Mouse (Mus musculus): ENCODE data around the gene Fndc8.

Gene Fndc8

GRCm38 (mm10) chr11:82870173-82871030, 21.5 kb upstream of the Fndc8 start:
- peak; percentile 26 to 58 for DNase-seq

- DNase-seq, result peak; percentile 98 to 99
These were observed 20.9 kb upstream of the Fndc8 start, which contains the start of gene Rffl for GRCm38 (mm10) chr11:82871031-82871446. Rffl (minus strand) TSS chr11:82871210.

DNA sequence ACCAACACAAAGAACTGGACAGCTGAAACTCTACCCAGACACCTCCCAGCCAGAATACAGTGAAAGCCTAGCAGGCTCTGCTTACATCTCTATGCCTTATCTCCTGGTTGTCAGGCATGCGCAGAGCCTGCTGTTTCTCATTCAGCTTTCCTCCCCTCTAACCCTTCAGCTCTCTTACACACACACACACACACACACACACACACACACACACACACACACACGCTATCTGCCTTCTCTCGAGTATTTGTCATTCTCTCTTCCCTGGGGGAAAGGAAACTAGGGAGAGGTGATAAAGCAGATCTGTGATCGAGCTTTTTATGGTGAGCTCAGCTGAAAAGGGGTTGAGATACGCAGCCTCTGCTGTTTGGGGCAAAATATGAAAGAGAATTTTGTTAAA, 17.0 kb upstream of the Fndc8 start:
- DNase-seq, result no peak

- DNase-seq, result no peak
These were observed 16.3 kb upstream of the Fndc8 start for GRCm38 (mm10) chr11:82875631-82876030.

DNA sequence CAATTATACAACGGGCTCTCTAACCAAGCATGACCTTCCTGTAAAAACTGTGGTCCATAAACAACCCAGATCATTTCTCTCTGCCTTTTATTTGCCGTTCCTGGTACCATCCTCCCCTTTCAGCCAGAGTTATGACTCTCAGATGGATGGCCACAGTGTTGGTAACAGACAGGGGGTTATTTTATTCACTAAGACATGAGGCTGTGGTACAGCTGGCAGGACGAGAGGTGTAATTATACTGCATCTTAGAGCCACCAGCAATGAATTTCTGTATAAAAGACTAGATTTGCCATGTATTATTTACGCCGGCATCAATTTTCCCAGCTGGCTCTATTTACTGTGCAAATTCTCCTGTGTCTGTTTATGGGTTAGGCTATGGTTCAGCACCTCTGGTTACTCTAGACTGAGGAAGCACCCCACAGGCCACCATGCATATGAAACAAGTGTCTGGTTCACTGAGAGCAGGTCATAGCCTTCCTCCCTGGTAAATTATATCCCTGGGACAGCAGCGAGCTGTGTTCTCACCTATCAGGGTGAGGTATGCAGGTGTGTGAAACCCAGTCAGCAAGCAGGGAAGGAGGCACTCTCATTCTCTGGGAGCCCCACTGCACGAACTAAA, 14.1 kb upstream of the Fndc8 start:
- no peak for DNase-seq

DNA sequence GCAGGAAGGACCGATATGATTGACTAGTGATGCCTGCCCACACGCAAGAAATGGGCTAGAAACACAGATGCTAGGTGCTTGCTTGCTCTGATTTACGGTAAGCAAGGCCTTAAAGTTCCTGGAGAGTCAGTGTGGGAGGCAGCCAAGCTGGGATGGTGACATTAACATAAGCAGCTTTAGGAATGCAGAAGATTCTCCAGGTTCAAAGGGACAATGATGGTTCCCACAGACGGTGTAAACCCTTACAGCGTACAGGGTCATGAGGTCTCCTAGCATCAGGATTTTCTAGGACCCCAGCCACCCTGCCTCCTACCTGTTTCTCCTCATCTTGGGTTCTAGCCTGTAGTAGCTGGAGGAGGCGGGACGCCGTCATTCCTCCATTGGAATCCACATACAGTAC, 8.7 kb upstream of the Fndc8 start:
- no peak for DNase-seq

GRCm38 (mm10) chr11:82886559-82886958, 5.4 kb upstream of the Fndc8 start:
- DNase-seq, result no peak

GRCm38 (mm10) chr11:82888491-82888946, 3.4 kb upstream of the Fndc8 start:
- peak; percentile 39 to 48 for DNase-seq

GRCm38 (mm10) chr11:82889524-82890341, 2.2 kb upstream of the Fndc8 start:
- DNase-seq, result peak in 1 of 2 experiments; percentile 41

DNA sequence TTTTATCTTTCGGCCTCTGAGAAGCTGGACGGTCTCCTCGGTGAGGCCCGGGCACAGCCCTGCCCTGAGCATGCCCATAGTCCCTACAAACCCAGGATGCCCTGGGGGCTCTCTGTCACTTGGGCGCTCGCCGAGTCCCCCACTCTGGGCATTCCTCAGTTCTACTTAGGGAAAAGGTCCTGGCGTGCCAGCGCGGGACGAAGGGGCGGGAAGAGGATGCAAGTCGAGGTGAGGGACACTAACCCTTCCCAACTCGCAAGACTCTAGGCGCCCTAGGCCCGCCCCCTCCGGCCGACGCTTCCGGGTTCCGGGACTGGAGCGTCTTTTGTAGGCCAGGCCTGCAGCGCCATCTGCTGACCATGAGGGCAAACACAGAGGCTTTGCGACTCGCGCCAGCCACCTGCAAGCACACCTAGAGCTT, 1.6 kb upstream of the Fndc8 start, which contains the start of gene Rad51d:
Gene Rad51d (minus strand): TSS at position 273 of the 421 bp plus-strand sequence.
- DNase-seq, result peak; percentile 96 to 97

- no peak for DNase-seq
These were observed 5.6 kb downstream of the Fndc8 start for GRCm38 (mm10) chr11:82897478-82897877.

DNA sequence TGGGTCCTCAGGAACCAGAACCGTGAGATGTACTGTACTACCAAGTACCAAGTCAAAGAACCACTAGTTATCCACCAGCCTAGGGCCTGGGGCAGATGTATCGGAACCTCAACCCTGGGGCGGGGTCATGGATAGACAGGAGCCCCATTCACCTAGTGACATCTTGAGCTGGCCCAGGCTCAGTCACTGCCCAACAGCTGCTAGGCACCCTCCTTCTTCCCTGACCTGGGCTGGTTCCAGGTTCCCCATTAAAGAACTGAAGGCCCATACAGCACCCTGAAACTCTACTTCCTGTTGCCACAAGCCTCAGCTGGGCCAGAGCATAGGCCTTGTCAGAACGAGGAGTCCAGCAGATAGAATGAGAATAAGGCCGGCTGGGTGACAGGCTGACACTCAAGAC, 7.8 kb downstream of the Fndc8 start:
- no peak for DNase-seq

- peak; percentile 46 to 63 for DNase-seq
These were observed 9.8 kb downstream of the Fndc8 start for GRCm38 (mm10) chr11:82901606-82902310.

DNA sequence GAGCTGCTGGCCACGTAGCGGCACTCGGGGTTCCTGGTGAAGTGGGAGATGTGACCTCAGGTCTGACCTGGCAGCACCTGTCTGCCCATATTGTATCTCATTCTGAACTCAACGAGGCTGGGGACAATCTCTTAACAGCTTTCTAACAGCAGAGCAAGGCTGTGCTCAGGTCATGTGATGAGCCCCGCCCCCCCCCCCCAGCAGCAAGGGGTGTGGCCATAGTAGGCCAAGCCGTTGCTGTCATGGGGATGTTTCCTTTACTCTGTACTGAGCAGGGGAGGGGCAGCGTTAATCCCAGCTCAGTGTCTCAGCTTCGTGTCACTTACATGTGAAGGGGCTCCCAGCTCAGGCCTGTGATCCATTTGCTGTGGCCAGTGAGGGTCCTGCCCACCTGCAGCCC, 13.0 kb downstream of the Fndc8 start:
- DNase-seq, result no peak

DNA sequence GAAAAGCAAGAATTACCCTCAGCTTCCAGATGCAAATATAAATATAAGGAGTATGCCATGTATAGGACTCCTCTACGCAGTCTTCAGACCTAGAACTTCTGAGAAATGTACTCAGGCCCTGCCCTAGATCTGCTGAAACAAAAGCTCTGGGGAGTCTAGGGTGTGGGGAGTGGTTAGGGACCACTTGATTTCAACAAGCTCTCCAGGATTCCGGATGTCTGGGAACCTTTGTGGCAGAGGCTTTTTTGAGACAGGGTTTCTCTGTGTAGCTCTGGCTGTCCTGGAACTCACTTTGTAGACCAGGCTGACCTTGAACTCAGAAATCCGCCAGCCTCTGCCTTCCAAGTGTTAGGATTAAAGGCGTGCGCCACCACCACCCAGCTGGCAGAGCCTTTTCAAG, 13.9 kb downstream of the Fndc8 start:
- DNase-seq, result no peak

DNA sequence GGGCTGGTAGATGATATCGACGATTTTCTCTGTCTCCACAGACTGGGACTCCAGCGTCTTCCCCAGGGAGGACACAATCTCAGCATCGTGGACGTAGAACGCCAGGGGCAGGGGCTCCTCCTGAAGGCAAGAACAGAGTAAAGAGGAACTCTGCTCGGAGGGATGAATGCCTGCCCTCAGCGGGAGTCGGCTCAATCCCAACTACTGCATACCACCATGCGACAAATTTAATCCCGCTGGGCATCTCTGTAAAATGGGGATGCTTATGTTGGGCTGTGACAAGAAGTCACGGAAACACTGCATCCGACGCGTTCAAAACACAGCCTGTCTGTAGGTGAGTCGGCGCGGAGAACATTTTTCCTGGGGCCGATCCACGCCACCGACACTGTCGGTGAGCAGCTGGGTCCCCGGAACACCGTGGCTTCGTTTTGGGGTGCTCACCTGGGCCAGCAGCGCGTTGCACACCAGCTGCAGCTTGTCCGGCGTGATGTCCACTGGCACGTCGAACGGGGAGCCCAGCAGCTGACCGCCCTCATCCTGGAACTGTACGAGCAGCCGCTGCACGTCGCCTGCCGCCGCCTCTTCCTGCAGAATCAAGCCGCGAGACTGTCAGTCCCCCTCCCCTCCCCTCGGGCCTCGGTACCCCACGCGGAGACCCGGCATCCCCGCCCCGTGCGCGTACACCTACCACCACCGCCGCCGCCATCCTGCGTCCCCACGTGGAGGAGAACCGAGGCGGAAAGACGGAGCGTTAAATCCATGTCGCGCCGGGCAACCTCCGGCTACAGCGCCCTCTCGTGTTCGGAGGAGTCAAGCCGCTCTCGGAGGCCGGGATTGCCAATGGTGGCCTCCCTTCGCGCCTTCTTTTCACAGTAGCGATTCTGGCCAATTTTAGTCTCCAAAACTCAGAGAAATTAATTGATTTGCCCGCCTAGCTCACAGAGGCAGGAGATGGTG, 16.0 kb downstream of the Fndc8 start, which contains the start of gene Nle1:
Gene Nle1 (minus strand): TSS at position 761 of the 957 bp plus-strand sequence.
- DNase-seq, result peak; percentile 97 to 98

GRCm38 (mm10) chr11:82908608-82908989, 16.7 kb downstream of the Fndc8 start:
- DNase-seq, result no peak

DNA sequence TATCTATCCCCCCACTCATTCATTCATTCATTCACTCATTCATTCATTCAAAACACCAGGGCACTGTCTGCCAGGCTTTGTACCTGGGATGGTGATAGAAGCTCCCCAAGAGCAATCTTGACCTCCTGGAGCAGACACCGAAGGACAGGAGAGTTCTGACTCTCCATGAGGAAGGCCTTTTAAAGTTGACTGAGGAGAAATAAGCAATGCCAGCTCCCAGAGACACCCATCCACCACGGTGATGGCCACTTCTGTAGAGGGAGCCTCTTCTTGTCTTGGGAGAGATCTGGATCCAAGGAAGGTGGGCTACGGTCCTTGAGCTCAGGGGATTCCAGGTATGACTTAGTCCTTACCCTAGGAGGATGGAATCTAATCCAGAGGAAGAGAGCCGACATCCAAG, 18.3 kb downstream of the Fndc8 start, which contains the start of gene Unc45b:
Gene Unc45b (plus strand): TSS at position 301 of the 400 bp plus-strand sequence.
- no peak for DNase-seq

DNA sequence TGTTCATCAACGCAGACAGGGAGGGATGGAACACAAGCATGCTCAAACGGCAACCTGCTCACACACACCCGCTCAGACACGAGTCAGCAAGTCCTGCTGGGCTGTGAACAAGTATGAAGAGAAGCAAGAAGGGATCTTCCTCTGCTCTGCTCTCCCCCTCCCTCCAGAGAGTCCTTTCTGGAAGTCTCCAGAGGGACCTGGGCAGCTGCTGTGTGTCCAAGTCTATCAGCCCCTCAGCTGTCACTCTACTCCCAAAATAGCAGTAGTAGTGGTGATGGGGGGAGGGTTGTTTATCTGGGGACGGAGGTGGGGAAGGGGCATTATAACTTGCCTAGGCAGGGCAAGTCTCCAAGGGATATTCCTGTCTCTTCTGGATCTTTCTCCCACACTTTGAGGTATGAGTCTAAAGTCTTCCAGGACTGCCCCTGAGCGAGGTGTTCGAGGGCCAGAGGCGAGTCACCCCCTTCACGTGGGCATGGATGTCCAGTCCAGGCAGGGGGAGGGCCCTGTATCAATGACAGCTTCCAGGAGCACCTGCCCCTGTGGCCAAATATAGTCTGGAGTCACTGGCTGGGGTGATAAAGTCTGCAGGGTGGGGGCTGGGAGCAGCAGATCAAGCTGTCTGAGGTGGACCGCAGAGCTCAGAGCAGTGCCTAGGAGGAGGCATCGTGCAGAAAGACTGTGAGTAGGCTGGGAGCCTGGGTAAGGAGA, 18.9 kb downstream of the Fndc8 start:
- no peak for DNase-seq

DNA sequence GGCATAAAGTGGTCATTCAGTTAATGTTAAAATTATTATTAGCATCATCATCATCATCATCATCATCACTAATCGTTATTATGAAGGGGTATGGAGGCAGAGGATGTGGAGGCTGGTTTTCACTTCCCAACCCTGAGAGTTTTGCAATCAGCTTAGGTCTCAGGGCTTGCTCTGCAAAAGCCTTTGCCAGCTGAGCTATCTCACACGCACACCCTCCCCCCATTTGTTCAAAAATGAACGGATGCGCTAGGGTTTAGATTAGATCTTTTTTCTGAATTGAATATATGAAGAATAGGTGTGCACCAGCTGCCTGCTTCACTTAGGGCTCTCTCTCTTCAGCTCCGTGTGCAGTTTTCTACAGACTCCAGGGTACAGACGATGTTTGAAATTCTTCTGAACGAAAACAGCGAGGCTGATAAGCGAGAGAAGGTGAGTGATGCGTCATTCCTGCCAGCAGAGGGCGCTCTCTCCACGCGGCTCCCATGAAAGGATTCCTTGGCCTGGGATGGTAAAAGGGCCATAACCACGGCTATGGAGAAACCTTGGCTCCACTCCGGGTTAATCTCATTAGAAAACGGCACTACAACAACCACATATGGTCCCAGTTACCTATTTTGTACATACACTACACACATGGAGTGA, 22.9 kb downstream of the Fndc8 start:
- DNase-seq, result peak; percentile 88 to 90

Measured in cerebellum, postnatal 14 days (tissue).